Comparison of ENCODE assay signal across 27 mouse cellular contexts in the genomic region with DNA sequence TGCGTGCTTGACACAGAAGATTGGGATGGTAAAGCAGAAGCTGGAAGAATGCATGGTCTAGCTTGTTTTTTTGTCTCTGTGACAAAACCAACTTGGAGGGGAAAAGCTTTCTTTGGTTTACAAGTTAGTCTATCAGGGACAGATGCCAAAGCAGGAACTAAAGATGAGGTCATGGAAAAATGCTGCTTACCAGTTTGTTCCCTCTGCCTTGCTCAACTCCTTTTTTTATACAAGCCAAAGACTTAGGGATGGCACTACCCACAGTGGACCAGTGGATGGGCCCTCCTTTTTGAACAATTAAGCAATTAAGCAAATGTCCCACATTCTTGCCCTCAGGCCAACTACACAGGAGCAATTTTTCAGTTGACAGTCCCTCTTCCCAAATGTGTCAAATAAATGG. TPM values are rescaled to one million over a fixed set of nuclear protein-coding genes. Genes with fewer than 3 reads are reported as not detected.
DNase-seq lines count a peak whose midpoint lies in the region; ATAC-seq and TF ChIP-seq lines count a peak whose summit lies in the region.
"Had no signal": no experiment of that assay in that cellular context is flagged by ENCODE, and none has a peak within 500 bp of the region (broad histone marks: within the 10 kb centered on the region; RNA-seq: fewer than 3 reads in every experiment).

No protein-coding gene starts in this region.

- H3K27ac ChIP-seq in kidney, adult 2 months (ENCODE audit: insufficient read depth, low read depth, low read length), result no peak overlapping the region
- H3K27ac ChIP-seq in kidney, embryonic 15.5 days, result no peak overlapping the region
- H3K27ac ChIP-seq: embryonic facial prominence, embryonic 15.5 days; forebrain, embryonic 10.5 days; heart, embryonic 13.5 days; hindbrain, embryonic 12.5 days had no signal

- 90% methylated on average over 1 of the region's 1 CpGs for WGBS in kidney, adult 2 months
- 88% methylated on average over 1 of the region's 1 CpGs for WGBS in kidney, embryonic 15.5 days
- WGBS in lung, adult 2 months, result 88% methylated on average over 1 of the region's 1 CpGs

- no peak overlapping the region for H3K4me2 ChIP-seq in kidney, embryonic 15.5 days
- H3K4me2 ChIP-seq: embryonic facial prominence, embryonic 15.5 days; heart, embryonic 13.5 days; hindbrain, embryonic 12.5 days had no signal

- ATAC-seq in kidney, embryonic 15.5 days (replicated peaks; ENCODE audit: low FRiP score), result no peak
- peak; percentile 54 for ATAC-seq in megakaryocyte progenitor cell, adult 5-6 weeks (replicated peaks; ENCODE audit: poor library complexity)
- ATAC-seq: activated CD4-positive, CD25-positive, alpha-beta regulatory T cell, adult 4 months; CD4-positive, CD25-positive, alpha-beta regulatory T cell, adult 4 months; forebrain, embryonic 14.5 days; hindbrain, embryonic 16.5 days; inflammation-experienced regulatory T-cells, adult 6 months; Patski had no signal

- peak; percentile 5 for DNase-seq in kidney, adult 2 months
- DNase-seq in lung, postnatal 36 days, result peak; percentile 19
- DNase-seq in lung, adult 2 months, result no peak
- peak; percentile 11 for DNase-seq in adipocyte (ENCODE audit: low spot score)
- no peak for DNase-seq in frontal cortex, postnatal 36 days (ENCODE audit: low spot score in 2 of 2)
- DNase-seq in gastrocnemius, postnatal 4 days (ENCODE audit: low spot score in 2 of 2), result no peak
- DNase-seq: adrenal gland, adult 8-10 months; B cell, adult 2 months; cerebellum, adult 18-20 months; cerebellum, adult 9-11 months; cerebellum, postnatal 36 days; gastrocnemius, postnatal 10 days; heart, postnatal 4 days had no signal

- no peaks in the 10 kb centered on the region for H3K9me3 ChIP-seq in kidney, embryonic 15.5 days (replicated peaks)
- H3K9me3 ChIP-seq: embryonic facial prominence, embryonic 15.5 days; forebrain, embryonic 10.5 days; G1E; heart, embryonic 13.5 days; hindbrain, embryonic 12.5 days had no signal

- no peak for TF ChIP-seq POLR2A in kidney, adult 2 months (IDR thresholded peaks at IDR 0.05; ENCODE audit: low read depth, low read length)
- TF ChIP-seq POLR2A in lung, adult 2 months (IDR thresholded peaks at IDR 0.05; ENCODE audit: borderline replicate concordance, extremely low read depth, low read depth, low read length), result no peak

- no peaks in the 10 kb centered on the region for H3K36me3 ChIP-seq in kidney, adult 2 months (ENCODE audit: control insufficient read depth, insufficient read depth, low read length)
- H3K36me3 ChIP-seq in kidney, embryonic 15.5 days, result no peaks in the 10 kb centered on the region
- H3K36me3 ChIP-seq: embryonic facial prominence, embryonic 15.5 days; forebrain, embryonic 10.5 days; G1E; heart, embryonic 13.5 days; hindbrain, embryonic 12.5 days had no signal

- H3K27me3 ChIP-seq in kidney, adult 2 months (replicated peaks; ENCODE audit: control insufficient read depth, insufficient read depth, low read length), result no peaks in the 10 kb centered on the region
- H3K27me3 ChIP-seq in kidney, embryonic 15.5 days, result no peaks in the 10 kb centered on the region
- H3K27me3 ChIP-seq: embryonic facial prominence, embryonic 15.5 days; heart, embryonic 13.5 days; hindbrain, embryonic 12.5 days; Patski had no signal

- TF ChIP-seq CTCF in kidney, adult 2 months (conservative IDR thresholded peaks at IDR 0.05; ENCODE audit: insufficient read depth, insufficient read length, low read depth, low read length), result no peak
- TF ChIP-seq CTCF in lung, adult 2 months (IDR thresholded peaks at IDR 0.05; ENCODE audit: insufficient read depth, low read length), result no peak

- no peaks in the 10 kb centered on the region for H3K4me1 ChIP-seq in kidney, adult 2 months (ENCODE audit: control insufficient read depth, insufficient read depth, low read length)
- no peaks in the 10 kb centered on the region for H3K4me1 ChIP-seq in kidney, embryonic 15.5 days
- no peaks in the 10 kb centered on the region; the same call in 1 of the 2 replicates for H3K4me1 ChIP-seq in lung, adult 2 months (ENCODE audit: control insufficient read depth, insufficient read depth, low read length)
- H3K4me1 ChIP-seq: embryonic facial prominence, embryonic 15.5 days; heart, embryonic 13.5 days; hindbrain, embryonic 12.5 days had no signal

- H3K9ac ChIP-seq in kidney, embryonic 15.5 days, result no peak overlapping the region
- H3K9ac ChIP-seq: embryonic facial prominence, embryonic 15.5 days; heart, embryonic 13.5 days; hindbrain, embryonic 12.5 days had no signal

- H3K4me3 ChIP-seq in kidney, adult 2 months (ENCODE audit: insufficient read depth, low read depth, low read length), result no peak overlapping the region
- no peak overlapping the region for H3K4me3 ChIP-seq in kidney, embryonic 15.5 days (replicated peaks)
- H3K4me3 ChIP-seq in lung, adult 2 months (replicated peaks; ENCODE audit: extremely low read depth, low read depth, low read length), result no peak overlapping the region
- H3K4me3 ChIP-seq: embryonic facial prominence, embryonic 15.5 days; erythroblast, embryonic 14.5 days; forebrain, embryonic 10.5 days; heart, embryonic 13.5 days; hindbrain, embryonic 12.5 days had no signal

RNA-seq across cellular contexts. Expression of gene Ccdc85a, which starts 42.8 kb away (rescaled TPM):
- 0.98 and 1.0 TPM in 2 replicates for polyA plus RNA-seq in kidney, adult 2 months (2012; rRNA removed)
- polyA plus RNA-seq in kidney, embryonic 15.5 days (2015; fragmentation: Nextera tagmentation; extraction: Ambion mirVana), result 2.3 and 2.7 TPM in 2 replicates
- polyA plus RNA-seq in lung, adult 2 months (2012; rRNA removed), result 14.6 and 19.8 TPM in 2 replicates
- total RNA-seq in megakaryocyte progenitor cell, adult 5-6 weeks (2015), result not detected in 2 replicates
- 0.17 TPM in 1 of 2 replicates, not detected in the other for total RNA-seq in megakaryocyte progenitor cell, adult 5-6 weeks (2017)
- 1 to 10 TPM; 5.8 to 6.2 TPM for total RNA-seq in gastrocnemius, postnatal 4 days (2021)
- polyA plus RNA-seq: activated CD4-positive, CD25-positive, alpha-beta regulatory T cell, adult 4 months; CD4-positive, CD25-positive, alpha-beta regulatory T cell, adult 4 months; G1E; inflammation-experienced regulatory T-cells, adult 6 months had no signal

Comparison
In these comparisons a context has a peak if more than half of its experiments do, and no peak if none do; other contexts are left out.
1. DNase-seq: peak in kidney, adult 2 months (single experiment), lung, postnatal 36 days (single experiment) and adipocyte (single experiment); none in lung, adult 2 months (single experiment), frontal cortex, postnatal 36 days (0 of 2) and gastrocnemius, postnatal 4 days (0 of 2).